Mouse (Mus musculus): ENCODE data around the gene Btbd19.

The Btbd19 gene

DNA sequence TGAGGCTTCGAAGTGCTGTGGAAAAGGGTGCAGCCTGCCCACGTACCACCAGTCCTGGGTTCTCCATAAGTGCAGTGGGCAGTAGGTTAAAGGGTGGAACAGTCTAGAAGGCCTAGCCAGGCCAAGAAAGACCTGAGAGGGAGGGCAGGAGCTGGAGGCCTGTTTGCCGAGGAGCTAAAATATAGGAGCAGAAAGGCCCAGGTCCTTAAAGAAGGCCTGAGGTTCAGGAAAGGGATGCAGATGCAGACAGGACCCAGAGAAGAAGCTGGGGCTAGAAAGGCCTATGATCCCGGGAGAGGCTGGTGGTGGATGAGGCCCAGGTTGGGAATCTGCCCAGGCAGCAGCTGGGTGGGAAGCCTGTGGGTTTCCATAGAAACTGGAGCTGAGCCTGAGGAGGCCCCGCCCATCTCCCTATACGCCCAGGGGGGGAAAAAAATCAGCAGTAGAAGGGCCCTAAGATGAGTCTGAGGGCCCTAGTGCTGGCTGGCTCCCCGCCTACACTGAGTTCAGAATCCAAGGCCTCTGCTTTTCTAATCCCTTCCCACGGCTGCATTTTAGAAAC lies at the start of gene Btbd19:
Btbd19 (minus strand) TSS at position 378 of the 562 bp plus-strand sequence.
- DNase-seq (ENCODE audit: extremely low read depth, low read depth), result no peak

GRCm38 (mm10) chr4:117169936-117170335 lies 44.4 kb upstream of the Btbd19 start:
- DNase-seq (ENCODE audit: extremely low read depth, low read depth), result no peak

GRCm38 (mm10) chr4:117161183-117161582 lies 35.7 kb upstream of the Btbd19 start:
- DNase-seq (ENCODE audit: extremely low read depth, low read depth), result no peak

DNA sequence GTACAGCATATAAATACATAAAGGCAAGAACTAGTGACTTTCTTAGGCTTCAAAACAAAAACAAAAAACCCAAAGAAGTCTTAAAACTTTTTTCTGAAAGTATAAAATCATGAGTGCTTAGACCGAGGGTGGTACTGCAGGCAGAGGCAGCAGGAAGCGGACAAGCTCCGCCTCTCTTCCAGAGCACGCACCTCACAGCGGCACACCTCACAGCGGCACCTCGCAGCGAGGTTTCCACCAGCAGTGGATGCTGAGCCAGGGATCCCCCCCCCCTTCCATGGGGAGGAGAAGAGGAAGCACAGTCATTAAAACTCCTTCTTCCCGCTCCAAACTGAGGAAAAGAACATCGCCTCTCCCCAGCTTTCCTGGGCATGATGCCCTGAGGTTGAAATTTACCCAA lies 34.1 kb upstream of the Btbd19 start:
- no peak for DNase-seq (ENCODE audit: extremely low read depth, low read depth)

DNA sequence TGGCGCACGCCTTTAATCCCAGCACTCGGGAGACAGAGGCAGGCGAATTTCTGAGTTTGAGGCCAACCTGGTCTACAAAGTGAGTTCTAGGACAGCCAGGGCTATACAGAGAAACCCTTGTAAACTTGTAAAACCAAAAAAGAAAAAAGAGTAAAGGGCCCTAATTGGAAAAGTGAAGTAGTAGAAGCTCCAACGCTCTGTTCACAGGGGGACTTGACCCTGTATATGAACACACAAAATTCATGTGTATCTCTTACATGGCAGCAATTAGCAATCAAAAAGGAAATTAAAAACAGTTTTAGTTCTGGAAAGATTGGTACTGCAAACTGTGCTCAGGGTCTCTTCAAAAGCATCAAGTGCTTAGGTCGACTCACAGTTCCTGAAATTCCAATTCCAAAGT lies 30.8 kb upstream of the Btbd19 start:
- DNase-seq (ENCODE audit: extremely low read depth, low read depth), result no peak

- peak; percentile 76 for DNase-seq (ENCODE audit: extremely low read depth, low read depth)
These were observed 30.3 kb upstream of the Btbd19 start, which contains the start of gene Rps8 for GRCm38 (mm10) chr4:117155792-117156355. Rps8 (minus strand) TSS chr4:117156243.

GRCm38 (mm10) chr4:117155020-117155791 lies 29.7 kb upstream of the Btbd19 start:
- no peak for DNase-seq (ENCODE audit: extremely low read depth, low read depth)

GRCm38 (mm10) chr4:117152714-117153113 lies 27.2 kb upstream of the Btbd19 start:
- DNase-seq (ENCODE audit: extremely low read depth, low read depth), result no peak

- no peak for DNase-seq (ENCODE audit: extremely low read depth, low read depth)
These were observed 25.9 kb upstream of the Btbd19 start for GRCm38 (mm10) chr4:117151416-117151815.

- no peak for DNase-seq (ENCODE audit: extremely low read depth, low read depth)
These were observed 24.7 kb upstream of the Btbd19 start for GRCm38 (mm10) chr4:117150212-117150733.

- no peak for DNase-seq (ENCODE audit: extremely low read depth, low read depth)
These were observed 24.0 kb upstream of the Btbd19 start for GRCm38 (mm10) chr4:117149291-117150211.

GRCm38 (mm10) chr4:117148815-117149214 lies 23.3 kb upstream of the Btbd19 start:
- no peak for DNase-seq (ENCODE audit: extremely low read depth, low read depth)

- no peak for DNase-seq (ENCODE audit: extremely low read depth, low read depth)
These were observed 22.7 kb upstream of the Btbd19 start for GRCm38 (mm10) chr4:117148047-117148713.

DNA sequence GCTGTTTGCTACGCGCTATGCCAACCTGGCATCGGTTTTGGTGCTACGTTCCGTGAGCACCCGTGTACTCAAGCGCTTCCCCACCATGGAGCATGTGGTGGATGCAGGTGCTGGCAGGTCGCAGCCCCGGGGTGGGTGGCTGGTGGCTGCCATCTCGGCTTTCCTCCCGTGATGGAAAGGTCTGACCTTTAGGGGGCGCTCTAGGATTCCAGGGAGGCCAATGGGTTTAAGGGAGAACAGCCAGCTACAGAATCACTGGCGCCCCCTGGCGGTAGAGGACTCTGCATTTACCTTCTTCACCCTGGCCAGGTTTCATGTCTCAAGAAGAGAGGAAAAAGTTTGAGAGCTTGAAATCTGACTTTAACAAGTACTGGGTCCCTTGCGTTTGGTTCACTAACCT lies 20.7 kb upstream of the Btbd19 start:
- peak; percentile 72 for DNase-seq (ENCODE audit: extremely low read depth, low read depth)

DNA sequence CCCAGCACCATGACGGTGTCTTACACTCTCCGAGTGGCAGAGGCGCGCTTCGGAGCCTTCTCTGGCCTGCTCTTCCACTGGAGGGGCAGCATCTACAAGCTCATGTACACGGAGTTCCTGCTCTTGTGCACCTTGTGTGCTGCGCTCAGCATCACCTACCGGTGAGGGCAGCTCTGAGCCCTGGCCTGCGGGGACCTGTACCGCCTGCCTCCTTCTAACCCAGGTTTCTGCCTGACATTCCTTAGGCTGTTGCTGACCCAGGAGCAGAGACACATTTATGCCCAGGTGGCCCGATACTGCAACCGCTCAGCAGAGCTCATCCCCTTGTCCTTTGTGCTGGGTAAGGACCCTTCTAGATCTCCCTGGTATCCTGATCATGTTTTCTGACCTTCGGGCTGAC lies 19.7 kb upstream of the Btbd19 start:
- no peak for DNase-seq (ENCODE audit: extremely low read depth, low read depth)

- DNase-seq (ENCODE audit: extremely low read depth, low read depth), result no peak
These were observed 17.5 kb upstream of the Btbd19 start for GRCm38 (mm10) chr4:117143023-117143422.

DNA sequence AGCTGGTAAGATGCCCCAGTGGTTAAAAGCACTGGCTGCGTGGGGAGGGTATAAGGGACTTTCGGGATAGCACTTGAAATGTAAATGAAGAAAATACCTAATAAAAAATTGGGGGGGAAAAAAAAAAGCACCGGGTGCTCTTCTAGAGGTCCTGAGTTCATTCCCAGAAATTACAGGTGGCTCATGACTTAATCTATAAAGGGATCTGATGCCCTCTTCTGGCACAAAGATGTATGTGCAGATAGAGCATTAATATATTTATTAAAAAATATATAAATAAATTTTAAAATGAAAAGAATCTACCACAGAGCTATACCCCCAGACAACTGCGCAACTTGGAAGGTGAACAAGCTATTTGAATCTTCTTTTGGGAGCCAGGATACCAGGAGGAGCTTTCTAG lies 15.1 kb upstream of the Btbd19 start:
- DNase-seq (ENCODE audit: extremely low read depth, low read depth), result no peak

DNA sequence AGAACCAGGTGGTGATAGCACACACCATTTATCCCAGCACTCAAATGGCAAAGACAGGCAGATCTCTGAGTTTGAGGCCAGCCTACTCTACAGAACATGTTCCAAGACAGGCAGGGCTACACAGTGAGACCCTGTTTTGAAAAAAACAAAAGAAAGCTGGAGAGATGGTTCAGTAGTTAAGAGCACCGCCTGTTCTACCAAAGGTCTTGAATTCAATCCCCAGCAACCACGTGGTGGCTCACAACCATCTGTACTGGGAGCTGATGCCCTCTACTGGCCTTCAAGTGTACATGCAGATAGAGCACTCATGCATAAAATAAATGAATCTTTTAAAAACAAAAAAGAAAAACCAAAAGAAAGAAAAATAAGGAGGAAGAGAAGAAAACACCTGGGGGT lies 13.7 kb upstream of the Btbd19 start:
- DNase-seq (ENCODE audit: extremely low read depth, low read depth), result no peak

GRCm38 (mm10) chr4:117138295-117139216 lies 13.0 kb upstream of the Btbd19 start:
- DNase-seq (ENCODE audit: extremely low read depth, low read depth), result no peak

GRCm38 (mm10) chr4:117136034-117136433 lies 10.5 kb upstream of the Btbd19 start:
- no peak for DNase-seq (ENCODE audit: extremely low read depth, low read depth)
